Mouse (Mus musculus): ENCODE measurements around the gene Exo5.

Exo5 gene

DNA sequence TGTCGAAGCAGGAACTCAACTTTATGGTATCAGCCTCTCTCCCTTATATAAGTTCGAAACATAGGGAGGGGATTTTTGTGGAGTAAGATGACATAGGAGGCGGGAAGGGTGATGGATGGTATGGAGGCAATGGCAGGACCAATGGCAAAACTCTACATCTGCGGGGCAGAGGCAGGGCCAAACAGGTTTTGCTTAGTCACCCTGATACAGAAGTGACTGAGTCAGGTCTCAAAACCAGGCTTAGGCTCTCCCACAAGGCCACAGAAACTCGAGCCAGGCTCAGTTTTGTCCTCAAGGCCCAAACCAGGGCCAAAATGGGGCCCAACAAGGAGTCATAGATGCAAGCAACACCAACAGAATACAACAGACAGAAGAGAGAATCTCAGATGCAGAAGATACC lies 19.2 kb downstream of the Exo5 start:
- no peak for DNase-seq (ENCODE audit: low spot score)

GRCm38 (mm10) chr4:120904533-120904932 lies 20.3 kb downstream of the Exo5 start:
- DNase-seq (ENCODE audit: low spot score), result no peak

DNA sequence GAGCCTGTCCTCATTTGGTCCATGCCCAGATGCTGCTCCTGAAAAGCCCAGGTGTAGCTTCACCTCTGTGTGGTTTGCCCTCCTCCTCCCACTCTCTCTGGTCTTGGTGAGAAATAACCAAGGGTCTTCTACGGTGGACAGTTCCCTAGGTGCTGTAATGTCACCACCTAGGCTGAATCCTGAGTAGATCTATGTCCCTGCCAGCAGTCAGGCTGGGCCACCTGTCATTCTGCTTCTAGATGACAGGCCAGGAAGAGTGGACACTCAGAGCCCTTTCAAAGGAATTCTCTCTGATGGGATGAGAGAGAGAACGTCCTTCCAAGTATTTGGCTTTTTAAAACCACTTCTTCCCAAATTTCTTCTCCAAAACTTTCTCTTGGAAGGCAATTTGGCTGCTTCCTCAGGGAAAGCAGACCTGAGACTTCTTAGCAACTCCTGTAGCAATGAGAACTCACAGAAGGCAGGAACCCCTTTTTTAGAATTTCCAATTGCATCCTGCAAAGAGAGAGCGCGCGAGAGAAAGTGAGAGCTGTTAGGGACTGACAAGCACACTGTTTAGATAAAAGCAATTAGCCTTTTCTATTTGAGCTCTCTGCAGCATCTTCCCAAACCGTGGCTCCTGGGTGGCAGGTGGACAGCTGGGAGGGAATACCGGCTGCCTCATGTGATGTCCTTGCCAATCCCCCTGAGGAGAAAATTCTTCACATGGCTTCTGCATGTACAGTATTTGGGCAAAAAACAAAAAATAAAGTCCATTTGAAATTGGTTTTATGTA lies 28.8 kb downstream of the Exo5 start:
- no peak for DNase-seq (ENCODE audit: low spot score)

DNA sequence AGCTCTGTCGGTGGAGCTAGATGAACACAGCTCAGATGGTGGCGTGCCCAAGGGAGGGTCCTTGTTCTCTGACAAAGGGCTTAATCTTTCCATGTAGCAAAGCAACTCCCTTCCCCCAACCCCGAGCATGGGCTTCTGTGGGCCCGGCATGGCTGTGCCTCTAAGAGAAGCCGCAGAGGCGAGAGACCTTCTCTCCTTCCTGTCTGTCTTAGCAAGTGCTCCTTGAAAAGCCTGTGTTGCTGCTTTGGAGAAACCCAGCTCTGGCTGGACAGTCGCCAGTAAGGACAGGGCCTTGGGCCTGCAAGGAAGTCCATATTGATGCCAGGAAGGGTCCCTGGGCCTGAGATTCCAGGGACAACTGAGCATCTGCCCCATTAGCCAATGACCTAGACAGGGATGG lies 29.6 kb downstream of the Exo5 start:
- no peak for DNase-seq (ENCODE audit: low spot score)

DNA sequence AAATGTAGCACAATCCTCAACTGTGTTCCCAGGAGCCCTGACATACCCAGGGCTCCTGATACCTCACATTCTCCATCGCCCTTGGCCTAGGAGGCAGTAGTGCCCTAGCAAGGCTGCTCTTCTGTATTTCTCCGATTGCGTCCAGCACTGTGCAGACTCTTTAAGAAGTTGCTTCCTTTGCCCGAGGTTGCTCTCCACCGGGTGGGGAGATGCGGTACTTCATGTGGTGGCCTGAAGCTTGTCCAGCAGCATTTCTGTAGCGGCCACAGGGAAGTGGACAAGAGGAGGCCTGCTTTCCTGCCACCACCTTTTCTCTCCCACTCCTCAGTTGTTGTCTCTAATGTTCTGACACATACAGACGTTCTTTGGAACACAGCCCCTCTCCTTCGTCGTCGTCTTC lies 30.2 kb downstream of the Exo5 start:
- DNase-seq (ENCODE audit: low spot score), result no peak

GRCm38 (mm10) chr4:120893656-120894401 lies 31.0 kb downstream of the Exo5 start:
- DNase-seq (ENCODE audit: low spot score), result no peak

DNA sequence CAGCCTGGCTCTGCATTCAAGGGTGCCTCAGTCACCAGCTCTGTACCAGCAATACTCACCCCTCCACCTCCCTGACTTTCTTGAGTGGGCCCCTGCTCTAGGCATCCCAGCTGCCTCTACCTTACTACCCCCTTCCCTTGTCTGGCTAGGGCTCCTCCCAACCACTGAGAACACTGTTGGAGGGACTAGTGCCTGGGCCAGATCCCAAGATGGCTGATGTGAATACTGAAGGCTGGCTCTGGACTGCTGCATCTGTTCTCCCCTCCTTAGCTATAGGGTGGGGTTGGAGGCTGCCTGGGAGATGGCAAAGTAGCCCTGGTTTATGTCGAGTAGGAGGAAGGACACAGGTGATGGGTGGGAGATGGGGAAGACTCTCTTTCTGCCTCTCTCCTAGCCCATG lies 32.3 kb downstream of the Exo5 start:
- DNase-seq (ENCODE audit: low spot score), result no peak

GRCm38 (mm10) chr4:120891960-120892359 lies 32.9 kb downstream of the Exo5 start:
- DNase-seq (ENCODE audit: low spot score), result no peak

DNA sequence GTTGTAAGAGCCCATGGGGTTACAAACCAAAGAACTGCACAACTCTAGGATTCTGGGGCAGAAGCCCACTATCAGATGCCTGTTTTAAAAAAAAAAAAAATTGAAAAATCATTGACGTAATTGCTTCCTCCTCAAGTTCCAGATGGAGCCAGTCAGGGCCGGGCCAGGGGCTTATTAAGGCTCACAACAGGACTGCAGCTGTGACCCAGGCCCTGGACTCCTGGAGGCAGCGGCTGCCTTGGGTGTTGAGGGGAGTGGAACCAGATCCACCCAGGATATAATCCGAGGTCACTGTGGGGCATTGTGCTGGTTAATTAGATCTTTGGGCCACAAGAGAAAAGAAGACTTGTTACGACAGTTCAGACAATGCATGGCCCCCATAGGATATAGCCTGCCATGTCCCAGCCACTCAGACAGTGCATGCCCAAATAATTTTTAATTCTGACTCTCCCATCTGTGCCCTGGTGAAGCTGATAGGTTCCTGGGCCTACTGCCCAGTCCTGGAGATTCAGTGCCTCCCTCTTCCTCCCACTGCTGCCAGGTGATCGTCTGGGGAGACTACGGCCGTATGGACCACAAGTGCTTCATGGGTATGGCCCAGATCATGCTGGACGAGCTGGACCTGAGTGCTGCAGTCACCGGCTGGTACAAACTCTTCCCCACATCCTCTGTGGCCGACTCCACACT lies 33.9 kb downstream of the Exo5 start:
- DNase-seq (ENCODE audit: low spot score), result no peak

- DNase-seq (ENCODE audit: low spot score), result no peak
Measured at GRCm38 (mm10) chr4:120888884-120889283, 35.9 kb downstream of the Exo5 start.

GRCm38 (mm10) chr4:120887381-120888112 lies 37.3 kb downstream of the Exo5 start:
- peak; percentile 52 for DNase-seq (ENCODE audit: low spot score)

- DNase-seq (ENCODE audit: low spot score), result no peak
Measured at GRCm38 (mm10) chr4:120886811-120887210, 38.0 kb downstream of the Exo5 start.

- no peak for DNase-seq (ENCODE audit: low spot score)
Measured at GRCm38 (mm10) chr4:120886131-120886530, 38.7 kb downstream of the Exo5 start.

GRCm38 (mm10) chr4:120885208-120886120 lies 39.4 kb downstream of the Exo5 start:
- DNase-seq (ENCODE audit: low spot score), result no peak

DNA sequence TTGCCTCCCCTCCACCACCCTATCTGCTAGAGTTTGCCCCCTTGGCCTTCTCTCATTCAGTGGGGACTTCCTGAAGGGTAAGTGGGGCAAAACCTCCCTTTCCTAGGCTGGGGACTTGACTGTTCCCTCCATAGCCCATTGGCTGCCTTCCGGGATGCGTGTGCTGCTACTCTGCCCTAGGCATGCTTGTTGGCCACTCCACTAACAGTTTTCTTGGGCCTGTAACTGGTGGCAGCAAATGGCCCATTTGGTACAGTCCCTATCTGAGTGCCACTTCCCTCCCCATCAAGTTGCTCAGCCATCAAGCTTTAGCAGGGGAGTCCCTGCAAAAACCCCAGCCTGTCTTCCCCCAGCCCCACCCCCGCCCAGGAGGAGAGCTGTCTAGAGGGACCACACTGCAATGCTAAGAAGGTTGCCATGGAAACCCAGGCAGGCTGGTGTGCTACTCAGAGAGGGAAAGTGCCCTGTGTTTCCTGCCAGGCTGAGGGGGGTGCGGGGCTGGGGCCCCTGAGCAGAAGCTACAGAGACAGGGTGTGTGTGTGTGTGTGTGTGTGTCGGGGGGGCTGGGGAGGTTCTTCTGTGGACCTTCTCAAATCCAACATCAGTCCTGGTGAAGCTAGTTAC lies 42.7 kb downstream of the Exo5 start:
- no peak for DNase-seq (ENCODE audit: low spot score)

DNA sequence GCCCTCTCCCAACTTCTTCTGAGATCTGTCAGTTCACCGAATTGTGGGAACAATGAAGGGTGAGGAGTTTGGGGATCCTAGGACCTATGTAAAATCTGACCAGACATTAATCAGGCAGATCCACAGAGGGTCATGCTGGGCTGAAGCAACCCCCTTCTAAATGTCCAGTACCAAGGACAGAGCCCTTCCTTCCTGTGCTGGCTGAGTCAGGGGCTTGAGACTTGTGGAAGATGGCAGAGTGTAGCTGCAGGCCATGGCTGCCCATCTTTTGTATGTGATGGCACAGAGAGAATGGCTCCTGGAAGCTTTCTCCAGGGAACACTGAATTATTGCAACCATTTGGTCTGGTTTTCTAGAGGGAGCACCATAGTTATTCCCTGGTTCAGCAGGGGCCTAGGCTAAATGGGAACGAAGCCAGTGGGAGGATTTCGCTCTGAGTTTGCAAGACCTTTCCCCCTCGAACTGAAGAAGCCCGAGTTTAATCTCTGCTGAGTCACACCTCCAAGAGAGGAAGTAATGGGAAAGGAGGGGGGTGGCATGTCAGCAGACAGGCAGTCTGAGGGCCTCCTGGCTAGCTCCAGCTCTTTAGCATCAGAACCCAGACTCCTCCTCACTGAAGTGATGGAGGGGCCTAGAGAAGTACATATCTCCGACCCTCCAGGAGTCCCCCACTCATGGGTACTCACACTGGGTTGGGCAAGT lies 43.9 kb downstream of the Exo5 start:
- DNase-seq (ENCODE audit: low spot score), result no peak

DNA sequence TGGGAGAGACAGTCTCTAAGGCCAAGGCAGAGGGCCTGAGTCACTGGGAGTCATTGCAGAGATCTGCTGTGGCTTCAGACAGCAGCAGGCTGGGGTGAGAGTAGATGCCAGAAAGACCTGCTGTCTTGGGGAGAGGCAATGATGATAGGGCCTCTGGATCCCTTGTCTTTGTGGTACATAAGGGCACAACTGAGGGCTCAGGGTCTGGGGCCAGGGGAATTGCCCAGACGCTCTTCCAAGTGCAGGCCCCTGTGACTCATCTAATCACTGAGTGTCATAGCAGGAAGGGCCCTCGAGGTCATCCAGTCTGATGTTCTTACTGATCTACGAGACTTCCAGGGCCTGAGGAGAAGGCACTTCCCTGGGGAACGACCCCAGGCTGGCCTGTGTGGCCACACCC lies 45.4 kb downstream of the Exo5 start:
- DNase-seq (ENCODE audit: low spot score), result no peak

GRCm38 (mm10) chr4:120878728-120879127 lies 46.1 kb downstream of the Exo5 start:
- no peak for DNase-seq (ENCODE audit: low spot score)

- DNase-seq (ENCODE audit: low spot score), result no peak
Measured at GRCm38 (mm10) chr4:120875961-120876360, 48.9 kb downstream of the Exo5 start.
